Mouse (Mus musculus) liver, embryonic 15.5 days (tissue): Measurements from ENCODE around the gene Rassf3. TPM values are rescaled to one million over a fixed set of nuclear protein-coding genes. Genes with fewer than 3 reads are reported as not detected.

Experiments
- ATAC-seq: fragments of 200-750 bp; cut with Nextera tagmentation; 2 replicates; pipeline ENCODE4 v1.8.0; 2017; ENCODE audit warnings: moderate number of reproducible peaks, mild to moderate bottlenecking, moderate library complexity; ENCODE audit not compliant: insufficient read depth
- H3K27ac ChIP-seq: fragments of 300-500 bp; sonication (generic); replicated peaks from 2 replicates; pipeline ENCODE4 v1.5.1; 2015; ENCODE audit warnings: mild to moderate bottlenecking, inconsistent platforms
- H3K27me3 ChIP-seq: fragments of 300-500 bp; sonication (generic); 2 replicates; pipeline ENCODE4 v1.6.1; 2015; ENCODE audit warnings: mild to moderate bottlenecking, inconsistent platforms
- H3K36me3 ChIP-seq: fragments of 300-500 bp; sonication (generic); replicated peaks from 2 replicates; pipeline ENCODE4 v1.6.1; 2015; ENCODE audit warnings: moderate library complexity, mild to moderate bottlenecking, inconsistent platforms
- H3K4me1 ChIP-seq: fragments of 300-500 bp; sonication (generic); replicated peaks from 2 replicates; pipeline ENCODE4 v1.6.1; 2015; ENCODE audit warnings: inconsistent platforms
- H3K4me2 ChIP-seq: fragments of 300-500 bp; sonication (generic); 2 replicates; pipeline ENCODE4 v1.6.1; 2015; ENCODE audit warnings: moderate library complexity, mild to moderate bottlenecking, inconsistent platforms
- H3K4me3 ChIP-seq: fragments of 300-500 bp; sonication (generic); replicated peaks from 2 replicates; pipeline ENCODE4 v1.5.1; 2015; ENCODE audit warnings: mild to moderate bottlenecking, inconsistent platforms
- H3K9ac ChIP-seq: fragments of 300-500 bp; sonication (generic); 2 replicates; pipeline ENCODE4 v1.6.1; 2015; ENCODE audit warnings: moderate library complexity, mild to moderate bottlenecking, inconsistent platforms
- H3K9me3 ChIP-seq: fragments of 300-500 bp; sonication (generic); replicated peaks from 2 replicates; pipeline ENCODE4 v1.6.1; 2016; ENCODE audit warnings: inconsistent platforms
- WGBS: fragments of 180-500 bp; shearing (Covaris S2); methylation state at CpG from one replicate; pipeline ENCODE4 v1.1.7; 2015; ENCODE audit warnings: mixed read lengths; ENCODE audit not compliant: insufficient replicate concordance; 5-methylcytosine and 5-hydroxymethylcytosine counted together
- polyA plus RNA-seq: library from polyadenylated mRNA; unstranded; fragments of >200 nt; fragmentation: Nextera tagmentation; extraction: Ambion mirVana; gene quantifications from 2 replicates; pipeline ENCODE4 v1.2.1, GENCODE M21; 2015

Rassf3 gene
- polyA plus RNA-seq, 1 experiment from 2014 or later = 11.3 TPM

DNA sequence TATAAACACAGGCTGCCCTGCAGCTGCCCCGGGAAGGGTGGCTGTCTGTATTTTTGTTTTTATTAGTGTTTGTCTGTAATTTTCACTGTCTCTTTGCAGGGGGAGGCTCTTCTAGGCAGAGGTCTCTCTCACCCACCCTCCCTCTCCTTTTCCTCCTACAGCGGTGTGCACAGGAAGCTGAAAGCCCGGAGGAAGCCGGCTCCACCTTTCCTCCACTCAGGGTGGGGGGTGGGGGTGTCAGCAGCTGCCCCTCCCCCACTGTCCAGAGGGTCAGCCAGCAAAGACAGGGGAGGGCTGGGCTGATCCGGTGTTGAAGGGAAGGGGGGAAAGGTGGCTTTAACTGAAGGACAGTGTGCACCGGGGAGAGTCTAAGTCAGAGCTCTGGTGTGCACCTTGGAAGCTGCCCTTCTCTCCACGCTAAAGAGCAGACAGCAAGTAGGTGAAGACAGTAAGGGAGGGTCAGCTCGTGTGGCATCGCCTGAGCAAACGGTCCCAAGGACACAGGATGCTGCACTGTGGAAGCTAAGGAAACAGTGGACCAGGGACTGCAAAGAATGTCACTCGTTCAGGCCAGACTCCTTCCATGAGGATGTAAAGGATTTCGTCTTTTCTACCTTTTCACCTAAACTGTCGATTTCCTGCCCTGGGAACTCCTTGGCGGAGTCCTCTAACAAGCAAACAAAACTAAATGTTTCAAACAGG lies 46.0 kb downstream of the Rassf3 start:
- peak overlapping the region; percentile 51 for H3K27ac ChIP-seq
- 21% methylated on average over 14 of the region's 14 CpGs for WGBS
- peaks cover 89% of the 10 kb centered on the region for H3K4me1 ChIP-seq
- peak overlapping the region; percentile 27; the same call in 1 of the 2 replicates for H3K9ac ChIP-seq
- no peaks in the 10 kb centered on the region for H3K27me3 ChIP-seq
- H3K4me2 ChIP-seq = peak overlapping the region; percentile 44
- H3K9me3 ChIP-seq = no peaks in the 10 kb centered on the region
- H3K4me3 ChIP-seq = no peak overlapping the region
- ATAC-seq = peak; percentile 23; the same call in 1 of the 2 replicates
- H3K36me3 ChIP-seq = no peaks in the 10 kb centered on the region

DNA sequence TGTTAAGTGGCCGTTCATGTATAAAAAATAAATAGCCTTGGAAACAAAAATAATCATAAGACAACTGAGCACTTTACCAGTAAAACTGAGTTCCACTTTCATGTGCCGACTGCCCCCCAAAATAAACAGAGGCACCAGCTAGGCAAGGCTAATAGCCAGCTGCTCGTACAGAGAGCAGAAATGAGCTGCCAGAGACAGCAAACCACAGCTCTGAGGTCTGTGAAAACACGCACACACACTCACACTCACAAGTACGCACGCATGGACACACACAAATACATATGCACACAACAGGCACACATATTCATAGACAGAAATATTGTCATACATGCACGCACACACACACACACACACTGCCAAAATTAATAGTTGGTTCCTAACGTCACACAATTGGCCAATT lies 46.6 kb downstream of the Rassf3 start:
- no peaks in the 10 kb centered on the region for H3K36me3 ChIP-seq
- peak overlapping the region; percentile 27; the same call in 1 of the 2 replicates for H3K9ac ChIP-seq
- H3K4me3 ChIP-seq = no peak overlapping the region
- peaks cover 90% of the 10 kb centered on the region for H3K4me1 ChIP-seq
- WGBS = 15% methylated on average over 8 of the region's 8 CpGs
- no peaks in the 10 kb centered on the region for H3K9me3 ChIP-seq
- peak overlapping the region; percentile 44 for H3K4me2 ChIP-seq
- peak overlapping the region; percentile 51 for H3K27ac ChIP-seq
- H3K27me3 ChIP-seq = no peaks in the 10 kb centered on the region
- ATAC-seq = no peak

DNA sequence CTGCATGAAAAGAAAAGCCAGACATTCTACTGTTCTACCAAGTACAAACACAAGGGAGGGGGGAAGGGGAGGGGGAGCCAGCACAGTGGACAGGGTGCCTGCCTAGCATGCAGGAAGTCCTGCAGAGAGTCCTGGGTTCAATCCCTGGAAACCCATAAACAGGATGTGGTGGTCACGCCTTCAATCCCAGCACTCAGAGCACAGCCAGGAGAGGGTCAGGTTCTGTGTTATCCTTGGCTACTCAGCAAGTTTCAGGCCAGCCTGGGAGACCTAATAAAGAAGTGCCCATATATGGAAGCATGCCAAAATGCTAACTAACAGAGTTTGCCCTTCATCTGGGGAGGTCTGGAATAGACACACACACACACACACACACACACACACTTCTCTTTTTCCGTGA lies 47.1 kb downstream of the Rassf3 start:
- 19% methylated on average over 2 of the region's 2 CpGs for WGBS
- Histone ChIP-seq H3K4me2 (0 out of 2 replicates have a peak overlapping the region, but pooled peaks have one; percentile 44), H3K4me1 (peaks cover 89% of the 10 kb centered on the region), H3K9ac (no peak overlapping the region), H3K4me3 (no peak overlapping the region), H3K36me3 (no peaks in the 10 kb centered on the region), H3K27me3 (no peaks in the 10 kb centered on the region), H3K9me3 (no peaks in the 10 kb centered on the region), H3K27ac (no peak overlapping the region)
- ATAC-seq = peak; percentile 32; the same call in 1 of the 2 replicates

DNA sequence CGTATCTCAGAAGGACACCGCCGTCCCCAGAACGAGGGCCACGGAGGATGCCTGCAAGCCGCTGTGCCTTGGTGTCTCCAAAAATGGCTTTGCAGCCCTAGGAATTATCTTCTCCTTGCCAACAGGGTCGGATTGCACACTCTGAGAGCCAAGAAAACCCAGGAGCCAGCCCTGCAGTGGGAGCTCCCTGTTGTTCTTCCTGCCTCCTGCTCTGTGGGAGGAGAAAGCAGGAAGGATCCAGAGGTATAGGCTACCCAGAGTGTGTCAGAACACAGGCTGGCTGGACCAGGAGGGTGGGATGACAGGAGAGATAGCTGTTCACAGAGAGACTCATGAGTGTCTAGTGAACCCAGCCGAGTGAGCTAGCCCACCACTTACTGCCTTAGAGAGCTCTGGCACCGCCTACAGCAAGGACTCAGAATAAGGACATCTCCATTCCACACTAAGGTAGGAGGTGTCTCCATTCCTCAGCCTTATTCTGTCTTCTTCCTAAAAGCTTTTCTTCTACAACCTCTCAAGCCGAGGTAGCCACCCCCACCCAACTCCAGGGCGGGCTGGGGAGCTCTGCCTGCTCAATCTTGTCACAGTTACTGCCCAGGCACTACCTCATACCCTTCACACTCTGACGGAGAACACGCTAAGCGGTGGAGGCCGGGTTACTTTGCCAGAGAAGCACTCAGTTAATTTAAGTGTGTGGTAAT lies 48.0 kb downstream of the Rassf3 start:
- Histone ChIP-seq H3K4me3 (no peak overlapping the region), H3K4me2 (no peak overlapping the region), H3K27ac (0 out of 2 replicates have a peak overlapping the region, but pooled peaks have one; percentile 14), H3K36me3 (no peaks in the 10 kb centered on the region), H3K4me1 (peaks cover 90% of the 10 kb centered on the region), H3K9me3 (no peaks in the 10 kb centered on the region), H3K27me3 (no peaks in the 10 kb centered on the region), H3K9ac (no peak overlapping the region)
- WGBS = 72% methylated on average over 15 of the region's 15 CpGs
- no peak for ATAC-seq

DNA sequence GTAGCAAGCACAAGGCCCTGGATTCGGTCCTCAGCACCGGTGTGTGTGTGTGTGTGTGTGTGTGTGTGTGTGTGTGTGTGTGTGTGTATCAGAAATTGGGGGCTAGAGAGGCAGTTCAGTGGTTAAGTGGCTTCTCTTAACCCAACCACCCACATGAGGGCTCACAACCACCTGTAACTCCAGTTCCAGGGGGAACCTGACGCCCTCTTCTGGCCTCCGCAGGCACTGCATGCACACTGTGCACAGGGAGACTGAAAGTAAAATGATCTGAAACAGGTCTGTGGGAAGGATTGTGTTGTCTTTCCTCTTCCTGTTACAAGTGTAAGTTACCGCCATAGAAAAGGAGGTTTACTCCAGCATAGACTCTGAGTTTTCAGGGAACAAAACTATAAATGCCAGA lies 49.0 kb downstream of the Rassf3 start:
- peaks cover 82% of the 10 kb centered on the region for H3K4me1 ChIP-seq
- WGBS = 38% methylated on average over 5 of the region's 5 CpGs

DNA sequence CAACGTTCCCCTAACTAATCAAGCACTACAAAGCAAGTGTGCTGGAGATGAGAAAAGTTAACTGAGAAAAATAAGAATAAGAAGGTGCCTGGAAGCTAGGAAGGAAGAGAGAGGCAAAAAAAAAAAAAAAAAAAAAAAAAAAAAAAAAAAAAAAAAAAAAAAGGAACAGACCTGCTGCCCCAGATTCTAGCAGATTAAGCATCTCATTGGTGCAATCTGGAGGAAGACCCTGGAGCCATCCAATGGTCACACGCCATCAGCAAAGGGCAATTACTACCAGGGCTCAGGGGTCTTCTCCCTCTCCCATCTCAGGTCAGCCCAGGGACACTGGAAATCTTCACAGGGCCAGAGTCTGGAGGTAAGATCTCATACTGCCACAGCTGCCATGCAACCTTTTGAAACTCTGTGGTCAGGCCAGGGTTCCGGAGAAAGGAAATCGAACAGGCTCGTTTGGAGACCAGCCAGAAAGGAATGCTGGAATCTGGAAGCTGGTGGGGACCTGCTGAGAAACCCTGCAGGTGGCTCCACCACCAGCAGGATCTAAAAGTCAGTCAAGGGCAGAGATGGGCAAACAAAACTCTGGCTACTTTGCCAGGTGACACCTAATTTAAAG lies 49.6 kb downstream of the Rassf3 start:
- Histone ChIP-seq H3K36me3 (no peaks in the 10 kb centered on the region), H3K4me3 (no peak overlapping the region), H3K4me2 (peak overlapping the region; percentile 10; the same call in 1 of the 2 replicates), H3K9ac (no peak overlapping the region), H3K27ac (0 out of 2 replicates have a peak overlapping the region, but pooled peaks have one; percentile 30), H3K27me3 (no peaks in the 10 kb centered on the region), H3K4me1 (peaks cover 79% of the 10 kb centered on the region), H3K9me3 (no peaks in the 10 kb centered on the region)
- no peak for ATAC-seq
- 31% methylated on average over 5 of the region's 5 CpGs for WGBS

More for the DNA sequence above, 49.0 kb downstream of the Rassf3 start:
- no peak for ATAC-seq
- H3K27ac ChIP-seq = 0 out of 2 replicates have a peak overlapping the region, but pooled peaks have one; percentile 30
- H3K36me3 ChIP-seq = no peaks in the 10 kb centered on the region
- no peak overlapping the region; the same call in 1 of the 2 replicates for H3K4me2 ChIP-seq
- H3K4me3 ChIP-seq = no peak overlapping the region
- no peaks in the 10 kb centered on the region for H3K9me3 ChIP-seq
- no peaks in the 10 kb centered on the region for H3K27me3 ChIP-seq
- H3K9ac ChIP-seq = no peak overlapping the region

DNA sequence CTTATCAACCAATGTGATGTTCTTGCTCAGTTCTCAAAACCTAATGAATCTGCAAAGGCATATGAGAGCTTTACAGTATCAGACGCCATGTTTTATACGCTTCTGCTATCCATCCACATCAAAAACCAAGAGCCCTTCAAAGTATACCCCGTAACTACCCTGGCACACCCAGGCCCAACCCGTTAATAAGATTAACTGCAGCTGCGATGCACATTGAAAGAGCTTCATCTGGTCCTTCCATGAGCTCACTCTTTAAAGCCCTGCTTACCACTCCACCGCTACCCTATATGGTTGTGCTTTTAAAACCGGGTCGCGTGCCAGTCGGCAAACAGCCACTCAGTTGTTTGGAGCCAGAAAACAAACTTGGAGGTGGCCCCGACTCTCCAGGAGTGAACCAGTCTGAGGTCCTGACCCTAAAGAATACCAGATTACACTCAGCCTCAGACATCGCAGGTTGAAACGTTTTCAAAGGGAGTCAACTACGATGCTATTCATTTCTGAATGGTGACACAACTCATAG lies 50.6 kb downstream of the Rassf3 start:
- WGBS = 77% methylated on average over 14 of the region's 14 CpGs
- H3K27ac ChIP-seq = no peak overlapping the region
- no peaks in the 10 kb centered on the region for H3K9me3 ChIP-seq
- no peak overlapping the region for H3K4me3 ChIP-seq
- H3K9ac ChIP-seq = no peak overlapping the region
- no peak for ATAC-seq
- no peaks in the 10 kb centered on the region for H3K27me3 ChIP-seq
- no peak overlapping the region for H3K4me2 ChIP-seq
- peaks cover 72% of the 10 kb centered on the region for H3K4me1 ChIP-seq
- H3K36me3 ChIP-seq = no peaks in the 10 kb centered on the region

DNA sequence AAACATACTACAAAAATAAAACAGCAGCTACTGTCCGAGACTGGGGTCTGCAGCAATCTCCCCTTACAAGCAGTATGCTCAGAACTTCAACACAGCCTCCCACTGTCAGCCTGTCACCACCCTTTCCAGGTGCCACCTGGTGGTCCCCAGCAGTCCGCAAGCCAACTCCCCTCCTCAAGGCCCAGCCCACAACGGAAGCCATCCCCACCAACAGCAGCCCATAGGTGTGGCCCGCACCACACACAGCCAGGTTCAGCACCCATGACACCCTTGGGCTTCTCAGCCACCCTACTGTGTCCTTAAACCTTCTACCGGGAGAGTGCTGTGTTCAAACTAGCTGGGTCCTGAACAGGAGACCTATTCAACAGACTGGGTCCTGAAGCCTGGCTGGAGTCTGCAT lies 51.1 kb downstream of the Rassf3 start:
- 65% methylated on average over 5 of the region's 5 CpGs for WGBS
- Histone ChIP-seq H3K4me2 (no peak overlapping the region), H3K9me3 (no peaks in the 10 kb centered on the region), H3K4me3 (no peak overlapping the region), H3K9ac (no peak overlapping the region), H3K27ac (no peak overlapping the region), H3K27me3 (no peaks in the 10 kb centered on the region), H3K4me1 (peaks cover 72% of the 10 kb centered on the region), H3K36me3 (no peaks in the 10 kb centered on the region)
- ATAC-seq = no peak

DNA sequence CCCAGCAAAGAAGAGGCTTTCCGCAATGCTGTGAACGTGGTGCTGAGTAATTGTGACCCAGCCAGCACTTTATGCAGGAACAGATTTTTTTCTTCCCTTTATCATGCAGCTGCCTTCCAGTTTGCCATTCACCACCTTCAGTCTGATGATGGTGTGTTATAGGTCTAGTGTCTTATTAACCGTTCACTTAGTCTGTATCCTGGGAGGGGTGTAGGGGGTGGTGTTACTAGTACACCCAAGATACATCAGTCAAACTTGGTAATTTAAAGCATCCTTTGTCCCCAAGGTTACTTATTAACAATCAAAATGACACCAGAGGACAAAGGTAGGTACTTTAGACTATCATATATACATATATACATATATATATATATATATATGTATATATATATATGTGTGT lies 51.7 kb downstream of the Rassf3 start:
- no peaks in the 10 kb centered on the region for H3K27me3 ChIP-seq
- H3K4me2 ChIP-seq = no peak overlapping the region
- no peak overlapping the region for H3K9ac ChIP-seq
- no peak overlapping the region for H3K27ac ChIP-seq
- H3K4me1 ChIP-seq = peaks cover 72% of the 10 kb centered on the region
- no peak for ATAC-seq
- no peaks in the 10 kb centered on the region for H3K9me3 ChIP-seq
- H3K4me3 ChIP-seq = no peak overlapping the region
- H3K36me3 ChIP-seq = no peaks in the 10 kb centered on the region
- 65% methylated on average over 3 of the region's 3 CpGs for WGBS

DNA sequence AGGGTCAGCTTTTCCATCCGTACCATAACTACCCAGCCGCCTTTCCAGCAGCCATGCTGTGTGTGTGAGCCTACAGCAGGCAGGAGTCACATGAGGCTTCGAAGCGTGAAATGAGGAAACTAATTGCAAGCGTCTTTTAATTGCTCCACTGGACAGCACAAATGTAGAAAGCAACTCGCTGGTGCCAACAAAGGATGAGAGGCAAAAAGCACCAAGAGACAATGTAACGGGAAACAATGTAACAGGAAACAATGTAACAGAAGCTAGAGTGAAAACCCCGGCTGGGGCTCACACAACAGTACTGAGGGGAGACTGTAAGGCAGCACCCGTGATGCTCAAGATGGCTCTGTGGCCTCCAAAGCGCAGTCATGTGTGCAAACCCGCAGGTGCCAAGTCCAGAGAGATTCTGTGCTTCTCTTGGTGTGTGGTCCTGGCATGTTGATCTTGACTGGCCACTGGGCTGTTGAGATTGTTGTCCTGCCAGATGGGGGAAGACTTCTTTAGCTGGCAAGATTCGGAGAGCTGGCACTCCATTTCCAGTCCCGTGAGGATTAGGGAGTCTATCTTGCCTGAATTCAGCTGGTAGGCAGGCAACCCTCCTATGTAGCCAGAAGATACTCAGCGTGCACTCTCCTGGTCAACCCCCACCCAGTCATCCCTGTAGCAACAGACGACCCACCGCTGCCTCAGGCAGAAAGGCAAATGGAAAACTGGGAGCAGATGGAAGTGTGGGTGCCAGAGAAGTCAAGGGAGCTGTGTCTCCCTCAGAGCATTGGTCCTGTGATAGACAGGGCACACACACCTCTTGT lies 52.4 kb downstream of the Rassf3 start:
- WGBS = 67% methylated on average over 16 of the region's 16 CpGs
- Histone ChIP-seq H3K9me3 (no peaks in the 10 kb centered on the region), H3K9ac (no peak overlapping the region), H3K4me3 (no peak overlapping the region), H3K27me3 (no peaks in the 10 kb centered on the region), H3K4me2 (no peak overlapping the region), H3K36me3 (no peaks in the 10 kb centered on the region), H3K4me1 (peaks cover 73% of the 10 kb centered on the region), H3K27ac (no peak overlapping the region)
- ATAC-seq = no peak
